In genomic region chr2:69693501-69693900, GRCm38 (mm10) we compare ENCODE assay signal across 15 mouse cellular contexts. TPM values are rescaled to one million over a fixed set of nuclear protein-coding genes. Genes with fewer than 3 reads are reported as not detected.
DNase-seq lines count a peak whose midpoint lies in the region; ATAC-seq and TF ChIP-seq lines count a peak whose summit lies in the region.
"Had no signal": no experiment of that assay in that cellular context is flagged by ENCODE, and none has a peak within 500 bp of the region (broad histone marks: within the 10 kb centered on the region; RNA-seq: fewer than 3 reads in every experiment).

No protein-coding gene starts in this region.

- H3K9me3 ChIP-seq in intestine, postnatal 0 days (ENCODE audit: control insufficient read depth) = no peaks in the 10 kb centered on the region
- no peaks in the 10 kb centered on the region for H3K9me3 ChIP-seq in intestine, embryonic 16.5 days (ENCODE audit: control insufficient read depth, low read length)
- no peaks in the 10 kb centered on the region for H3K9me3 ChIP-seq in midbrain, postnatal 0 days (ENCODE audit: low read length)
- H3K9me3 ChIP-seq in midbrain, embryonic 10.5 days (replicated peaks) = no peaks in the 10 kb centered on the region
- H3K9me3 ChIP-seq: forebrain, embryonic 10.5 days; intestine, embryonic 15.5 days had no signal

- H3K36me3 ChIP-seq in intestine, postnatal 0 days (ENCODE audit: control insufficient read depth, insufficient read depth) = peaks cover 41% of the 10 kb centered on the region
- no peaks in the 10 kb centered on the region; the same call in 1 of the 2 replicates for H3K36me3 ChIP-seq in intestine, embryonic 16.5 days (ENCODE audit: control insufficient read depth, insufficient read depth, low read length)
- peaks cover 35% of the 10 kb centered on the region for H3K36me3 ChIP-seq in midbrain, postnatal 0 days (ENCODE audit: insufficient read depth, low read length)
- H3K36me3 ChIP-seq in midbrain, embryonic 10.5 days = peaks cover 84% of the 10 kb centered on the region

- no peak for ATAC-seq in intestine, postnatal 0 days
- ATAC-seq in intestine, embryonic 16.5 days = no peak
- ATAC-seq in midbrain, postnatal 0 days (ENCODE audit: low FRiP score) = no peak
- ATAC-seq: intestine, embryonic 15.5 days; lung, postnatal 0 days had no signal

- DNase-seq in midbrain, postnatal 0 days (ENCODE audit: low spot score) = no peak
- DNase-seq in midbrain, embryonic 10.5 days (ENCODE audit: low spot score) = no peak
- DNase-seq in R1 (ENCODE audit: low read depth, low spot score) = peak; percentile 43
- DNase-seq in layer of hippocampus, adult 9-10 months (ENCODE audit: low spot score) = no peak
- DNase-seq in kidney, adult 11 months = no peak
- DNase-seq: adrenal gland, postnatal 14 days; cerebellum, adult 9-10 months; gastrocnemius, postnatal 36 days; right cerebral cortex, postnatal 14 days had no signal

- H3K4me1 ChIP-seq in intestine, postnatal 0 days (replicated peaks; ENCODE audit: control insufficient read depth, insufficient read depth, low read length) = no peaks in the 10 kb centered on the region
- H3K4me1 ChIP-seq in intestine, embryonic 16.5 days (ENCODE audit: control insufficient read depth, insufficient read depth, low read length) = no peaks in the 10 kb centered on the region
- no peaks in the 10 kb centered on the region for H3K4me1 ChIP-seq in midbrain, postnatal 0 days (ENCODE audit: insufficient read depth, low read length)
- no peaks in the 10 kb centered on the region for H3K4me1 ChIP-seq in midbrain, embryonic 10.5 days
- H3K4me1 ChIP-seq: forebrain, embryonic 10.5 days; intestine, embryonic 15.5 days had no signal

- 94% methylated on average over 11 of the region's 11 CpGs for WGBS in intestine, postnatal 0 days
- WGBS in intestine, embryonic 16.5 days = 92% methylated on average over 11 of the region's 11 CpGs
- 96% methylated on average over 11 of the region's 11 CpGs for WGBS in midbrain, postnatal 0 days
- WGBS in midbrain, embryonic 10.5 days = 94% methylated on average over 11 of the region's 11 CpGs

- no peak overlapping the region for H3K9ac ChIP-seq in intestine, postnatal 0 days (ENCODE audit: low read depth, low read length)
- H3K9ac ChIP-seq in intestine, embryonic 16.5 days (ENCODE audit: low read depth, low read length) = no peak overlapping the region
- no peak overlapping the region for H3K9ac ChIP-seq in midbrain, postnatal 0 days (replicated peaks; ENCODE audit: low read length, poor library complexity, severe bottlenecking)
- H3K9ac ChIP-seq: intestine, embryonic 15.5 days had no signal

- no peak overlapping the region for H3K27ac ChIP-seq in intestine, postnatal 0 days (ENCODE audit: low read depth, low read length)
- no peak overlapping the region for H3K27ac ChIP-seq in intestine, embryonic 16.5 days (ENCODE audit: low read length)
- H3K27ac ChIP-seq in midbrain, postnatal 0 days (ENCODE audit: low read depth, low read length) = no peak overlapping the region
- H3K27ac ChIP-seq in midbrain, embryonic 10.5 days (replicated peaks) = no peak overlapping the region
- H3K27ac ChIP-seq: forebrain, embryonic 10.5 days; intestine, embryonic 15.5 days had no signal

- H3K4me2 ChIP-seq in intestine, postnatal 0 days (replicated peaks; ENCODE audit: low read depth) = no peak overlapping the region
- no peak overlapping the region for H3K4me2 ChIP-seq in intestine, embryonic 16.5 days (ENCODE audit: low read depth, low read length)
- no peak overlapping the region for H3K4me2 ChIP-seq in midbrain, postnatal 0 days (ENCODE audit: low read depth, low read length, poor library complexity, severe bottlenecking)
- H3K4me2 ChIP-seq: intestine, embryonic 15.5 days; midbrain, embryonic 11.5 days had no signal

- no peaks in the 10 kb centered on the region for H3K27me3 ChIP-seq in intestine, postnatal 0 days (replicated peaks; ENCODE audit: control insufficient read depth, insufficient read depth, low read length)
- no peaks in the 10 kb centered on the region for H3K27me3 ChIP-seq in intestine, embryonic 16.5 days (replicated peaks; ENCODE audit: control insufficient read depth, insufficient read depth, low read length)
- no peaks in the 10 kb centered on the region for H3K27me3 ChIP-seq in midbrain, postnatal 0 days (ENCODE audit: insufficient read depth, low read length)
- H3K27me3 ChIP-seq in midbrain, embryonic 10.5 days (ENCODE audit: low read depth, poor library complexity, severe bottlenecking) = no peaks in the 10 kb centered on the region; the same call in 1 of the 2 replicates
- H3K27me3 ChIP-seq: intestine, embryonic 15.5 days had no signal

- TF ChIP-seq CTCF in intestine, postnatal 0 days (IDR thresholded peaks at IDR 0.05; ENCODE audit: low read depth) = 0 out of 2 replicates have a peak, but pooled peaks have one; percentile 21
- peak; percentile 6; the same call in 1 of the 2 replicates for TF ChIP-seq CTCF in midbrain, postnatal 0 days (IDR thresholded peaks at IDR 0.05)

- no peak overlapping the region for H3K4me3 ChIP-seq in intestine, postnatal 0 days (ENCODE audit: low read depth, low read length)
- no peak overlapping the region for H3K4me3 ChIP-seq in intestine, embryonic 16.5 days (ENCODE audit: low read length)
- H3K4me3 ChIP-seq in midbrain, postnatal 0 days (ENCODE audit: low read depth, low read length) = no peak overlapping the region
- H3K4me3 ChIP-seq in midbrain, embryonic 10.5 days = no peak overlapping the region
- H3K4me3 ChIP-seq: forebrain, embryonic 10.5 days; intestine, embryonic 15.5 days had no signal

RNA-seq across cellular contexts. Expression of gene Fastkd1, which starts 19.8 kb away (rescaled TPM):
- 3.7 and 3.8 TPM in 2 replicates for polyA plus RNA-seq in intestine, postnatal 0 days (2015; fragmentation: Nextera tagmentation; extraction: Ambion mirVana)
- 11.3 and 12.0 TPM in 2 replicates for polyA plus RNA-seq in intestine, embryonic 16.5 days (2015; fragmentation: Nextera tagmentation; extraction: Ambion mirVana)
- 22.6 and 25.0 TPM in 2 replicates for total RNA-seq in midbrain, postnatal 0 days (2014; rRNA removed)
- polyA plus RNA-seq in midbrain, postnatal 0 days (2015; fragmentation: Nextera tagmentation; extraction: Ambion mirVana) = 12.6 and 13.8 TPM in 2 replicates
- 15.8 and 17.7 TPM in 2 replicates for polyA plus RNA-seq in midbrain, embryonic 10.5 days (2016; fragmentation: Nextera tagmentation; extraction: Ambion mirVana)

RNA-seq across cellular contexts. Expression of gene Klhl41, which starts 23.6 kb away (rescaled TPM):
- polyA plus RNA-seq in intestine, postnatal 0 days (2015; fragmentation: Nextera tagmentation; extraction: Ambion mirVana) = 0.07 TPM in 1 of 2 replicates, not detected in the other
- polyA plus RNA-seq in intestine, embryonic 16.5 days (2015; fragmentation: Nextera tagmentation; extraction: Ambion mirVana) = 0.16 and 0.18 TPM in 2 replicates
- not detected in 2 replicates for total RNA-seq in midbrain, postnatal 0 days (2014; rRNA removed)
- polyA plus RNA-seq in midbrain, postnatal 0 days (2015; fragmentation: Nextera tagmentation; extraction: Ambion mirVana) = 0.11 TPM in 1 of 2 replicates, not detected in the other
- 0.09 and 0.15 TPM in 2 replicates for polyA plus RNA-seq in midbrain, embryonic 10.5 days (2016; fragmentation: Nextera tagmentation; extraction: Ambion mirVana)

RNA-seq across cellular contexts. Expression of gene Ppig, which starts 28.8 kb away (rescaled TPM):
- 104 and 116 TPM in 2 replicates for polyA plus RNA-seq in intestine, postnatal 0 days (2015; fragmentation: Nextera tagmentation; extraction: Ambion mirVana)
- 110 and 126 TPM in 2 replicates for polyA plus RNA-seq in intestine, embryonic 16.5 days (2015; fragmentation: Nextera tagmentation; extraction: Ambion mirVana)
- 13.6 and 20.7 TPM in 2 replicates for total RNA-seq in midbrain, postnatal 0 days (2014; rRNA removed)
- polyA plus RNA-seq in midbrain, postnatal 0 days (2015; fragmentation: Nextera tagmentation; extraction: Ambion mirVana) = 119 and 140 TPM in 2 replicates
- 127 and 134 TPM in 2 replicates for polyA plus RNA-seq in midbrain, embryonic 10.5 days (2016; fragmentation: Nextera tagmentation; extraction: Ambion mirVana)

RNA-seq across cellular contexts. Expression of gene Bbs5, which starts 46.5 kb away (rescaled TPM):
- polyA plus RNA-seq in intestine, postnatal 0 days (2015; fragmentation: Nextera tagmentation; extraction: Ambion mirVana) = 5.0 and 6.1 TPM in 2 replicates
- 10.3 and 11.1 TPM in 2 replicates for polyA plus RNA-seq in intestine, embryonic 16.5 days (2015; fragmentation: Nextera tagmentation; extraction: Ambion mirVana)
- total RNA-seq in midbrain, postnatal 0 days (2014; rRNA removed) = 17.2 and 25.3 TPM in 2 replicates
- 27.3 and 28.4 TPM in 2 replicates for polyA plus RNA-seq in midbrain, postnatal 0 days (2015; fragmentation: Nextera tagmentation; extraction: Ambion mirVana)
- polyA plus RNA-seq in midbrain, embryonic 10.5 days (2016; fragmentation: Nextera tagmentation; extraction: Ambion mirVana) = 13.8 and 14.6 TPM in 2 replicates
